Mouse (Mus musculus) G1E-ER4 (cell line): ENCODE data around the gene Sf3b2. TPM values are rescaled to one million over a fixed set of nuclear protein-coding genes. Genes with fewer than 3 reads are reported as not detected.

ENCODE experiments used
- GATA1 ChIP-seq: IDR thresholded peaks from one replicate; pipeline ENCODE4 v1.8.0; 2012; ENCODE audit warnings: low read length, inconsistent platforms
- polyA plus RNA-seq: library from polyadenylated mRNA; stranded (reverse); fragments of >175 nt; gene quantifications from 2 replicates; pipeline ENCODE4 v1.2.3, GENCODE M21; 2012

Gene Sf3b2
- polyA plus RNA-seq, 1 experiment, result 445 TPM

GRCm38 (mm10) chr19:5224077-5224476 is 71.2 kb downstream of the Sf3b2 start:
- TF ChIP-seq GATA1, result no peak

Other genes with a start within 250 kb of the Sf3b2 start
- 1.1 TPM in 2 replicates for gene Rin1, start 245.0 kb downstream of the Sf3b2 start, polyA plus RNA-seq
- 0.90 and 0.95 TPM in 2 replicates for gene Cd248, start 227.4 kb downstream of the Sf3b2 start, polyA plus RNA-seq
- not detected in 2 replicates for gene Tmem151a, start 209.9 kb downstream of the Sf3b2 start, polyA plus RNA-seq
- 19.4 and 22.6 TPM in 2 replicates for gene Yif1a, start 206.9 kb downstream of the Sf3b2 start, polyA plus RNA-seq
- 1.9 and 2.1 TPM in 2 replicates for gene Cnih2, start 196.9 kb downstream of the Sf3b2 start, polyA plus RNA-seq
- 249 and 315 TPM in 2 replicates for gene Rab1b, start 188.4 kb downstream of the Sf3b2 start, polyA plus RNA-seq
- gene Klc2, start 176.9 kb downstream of the Sf3b2 start, polyA plus RNA-seq, result 9.0 and 11.6 TPM in 2 replicates
- gene Pacs1, start 22.3 kb downstream of the Sf3b2 start, polyA plus RNA-seq, result 47.4 and 54.1 TPM in 2 replicates
- not detected in 2 replicates for gene Gal3st3, start 2.9 kb upstream of the Sf3b2 start, polyA plus RNA-seq
- gene Catsper1, start 40.3 kb upstream of the Sf3b2 start, polyA plus RNA-seq, result not detected in 2 replicates
- gene Cst6, start 54.1 kb upstream of the Sf3b2 start, polyA plus RNA-seq, result 0.05 and 0.23 TPM in 2 replicates
- gene Eif1ad, start 71.3 kb upstream of the Sf3b2 start, polyA plus RNA-seq, result 90.9 and 126 TPM in 2 replicates
- gene Banf1, start 71.7 kb upstream of the Sf3b2 start, polyA plus RNA-seq, result 212 and 288 TPM in 2 replicates
- 198 and 219 TPM in 2 replicates for gene Sart1, start 93.2 kb upstream of the Sf3b2 start, polyA plus RNA-seq
- 0.21 TPM in 1 of 2 replicates, not detected in the other for gene Tsga10ip, start 107.1 kb upstream of the Sf3b2 start, polyA plus RNA-seq
- 379 and 390 TPM in 2 replicates for gene Drap1, start 129.5 kb upstream of the Sf3b2 start, polyA plus RNA-seq
- 71.2 and 101 TPM in 2 replicates for gene AI837181, start 129.7 kb upstream of the Sf3b2 start, polyA plus RNA-seq
- 7.4 and 10.2 TPM in 2 replicates for gene Fosl1, start 152.1 kb upstream of the Sf3b2 start, polyA plus RNA-seq
- 13.0 and 16.9 TPM in 2 replicates for gene Ccdc85b, start 162.4 kb upstream of the Sf3b2 start, polyA plus RNA-seq
- 12.1 and 152 TPM in 2 replicates for gene Fibp, start 165.2 kb upstream of the Sf3b2 start, polyA plus RNA-seq
- not detected in 2 replicates for gene Ctsw, start 173.1 kb upstream of the Sf3b2 start, polyA plus RNA-seq
- gene Efemp2, start 178.5 kb upstream of the Sf3b2 start, polyA plus RNA-seq, result 2.6 and 3.6 TPM in 2 replicates
- 34.6 and 51.3 TPM in 2 replicates for gene Mus81, start 192.9 kb upstream of the Sf3b2 start, polyA plus RNA-seq
- gene Cfl1, start 195.0 kb upstream of the Sf3b2 start, polyA plus RNA-seq, result 1,095 and 1,191 TPM in 2 replicates
- gene 1700020D05Rik, start 208.3 kb upstream of the Sf3b2 start, polyA plus RNA-seq, result 0.10 and 0.17 TPM in 2 replicates
- gene Snx32, start 215.1 kb upstream of the Sf3b2 start, polyA plus RNA-seq, result 1.4 and 1.7 TPM in 2 replicates